Comparison of ENCODE assay signal across 8 mouse cellular contexts in genomic region chr17:84145826-84146287, GRCm38 (mm10). TPM values are rescaled to one million over a fixed set of nuclear protein-coding genes. Genes with fewer than 3 reads are reported as not detected.
A peak's percentile ranks its signal among the peaks of the same experiment; 100 is the strongest.
DNase-seq lines count a peak whose midpoint lies in the region; ATAC-seq and TF ChIP-seq lines count a peak whose summit lies in the region.

No protein-coding gene starts in this region.

- peak; percentile 19 to 60; a peak in 2 of 4 replicates for TF ChIP-seq POLR2A in MEL (IDR thresholded peaks at IDR 0.05; ENCODE audit: control insufficient read depth in 1 of 2, insufficient read depth in 1 of 2, low read depth in 1 of 2, low read length in 2 of 2, poor library complexity in 1 of 2)

- no peaks in the 10 kb centered on the region for H3K9me3 ChIP-seq in MEL (replicated peaks; ENCODE audit: insufficient read depth, low read length)
- H3K9me3 ChIP-seq in heart, embryonic 10.5 days: no peaks in the 10 kb centered on the region
- no peaks in the 10 kb centered on the region for H3K9me3 ChIP-seq in limb, embryonic 11.5 days (ENCODE audit: control insufficient read depth, low read length)
- no peaks in the 10 kb centered on the region for H3K9me3 ChIP-seq in forebrain, embryonic 16.5 days (ENCODE audit: control insufficient read depth, low read length)
- no peaks in the 10 kb centered on the region for H3K9me3 ChIP-seq in forebrain, embryonic 14.5 days (replicated peaks; ENCODE audit: control insufficient read depth, low read length)

- H3K4me3 ChIP-seq in MEL (ENCODE audit: control insufficient read depth in 1 of 2, insufficient read depth in 1 of 2, low read depth in 2 of 2, low read length in 2 of 2): peak overlapping the region; percentile 56 to 57
- 0 out of 2 replicates have a peak overlapping the region, but pooled peaks have one; percentile 8 for H3K4me3 ChIP-seq in heart, embryonic 10.5 days
- H3K4me3 ChIP-seq in limb, embryonic 11.5 days (ENCODE audit: low read depth, low read length): no peak overlapping the region
- H3K4me3 ChIP-seq in forebrain, embryonic 16.5 days (replicated peaks; ENCODE audit: low read length): no peak overlapping the region
- H3K4me3 ChIP-seq in forebrain, embryonic 14.5 days (ENCODE audit: low read depth, low read length): no peak overlapping the region

- no peak for TF ChIP-seq RAD21 in MEL (IDR thresholded peaks at IDR 0.05; ENCODE audit: low read depth, low read length)

- H3K36me3 ChIP-seq in MEL (ENCODE audit: control insufficient read depth in 1 of 2, insufficient read depth in 2 of 2, low read length in 2 of 2): peaks cover 0 to 49% of the 10 kb centered on the region in 2 experiments; a peak in 2 of 4 replicates
- H3K36me3 ChIP-seq in heart, embryonic 10.5 days: no peaks in the 10 kb centered on the region
- H3K36me3 ChIP-seq in limb, embryonic 11.5 days (ENCODE audit: control insufficient read depth, insufficient read depth, low read length): no peaks in the 10 kb centered on the region
- H3K36me3 ChIP-seq in forebrain, embryonic 16.5 days (ENCODE audit: control insufficient read depth, insufficient read depth): no peaks in the 10 kb centered on the region
- no peaks in the 10 kb centered on the region for H3K36me3 ChIP-seq in forebrain, embryonic 14.5 days (ENCODE audit: control insufficient read depth, insufficient read depth, low read length)

- no peak for ATAC-seq in limb, embryonic 11.5 days (ENCODE audit: insufficient number of reproducible peaks, low FRiP score, low TSS enrichment, low read depth)
- no peak for ATAC-seq in forebrain, embryonic 16.5 days
- no peak for ATAC-seq in forebrain, embryonic 14.5 days

- no peak for TF ChIP-seq CTCF in MEL (IDR thresholded peaks at IDR 0.05 in 2 of 3, conservative IDR thresholded peaks at IDR 0.05 in 1 of 3; ENCODE audit: control insufficient read depth in 1 of 3, insufficient read depth in 1 of 3, low read depth in 2 of 3, low read length in 3 of 3, poor library complexity in 1 of 3, severe bottlenecking in 1 of 3)

- WGBS in heart, embryonic 10.5 days: 20% methylated on average over 10 of the region's 10 CpGs
- WGBS in limb, embryonic 11.5 days: 21% methylated on average over 10 of the region's 10 CpGs
- 15% methylated on average over 10 of the region's 10 CpGs for WGBS in forebrain, embryonic 16.5 days
- WGBS in forebrain, embryonic 14.5 days: 18% methylated on average over 10 of the region's 10 CpGs

- no peaks in the 10 kb centered on the region for H3K27me3 ChIP-seq in MEL (ENCODE audit: control insufficient read depth in 1 of 2, insufficient read depth in 2 of 2, low read length in 2 of 2)
- H3K27me3 ChIP-seq in heart, embryonic 10.5 days (ENCODE audit: insufficient read depth, poor library complexity, severe bottlenecking): no peaks in the 10 kb centered on the region
- no peaks in the 10 kb centered on the region for H3K27me3 ChIP-seq in limb, embryonic 11.5 days (ENCODE audit: control insufficient read depth, insufficient read depth, low read length)
- no peaks in the 10 kb centered on the region for H3K27me3 ChIP-seq in forebrain, embryonic 16.5 days (replicated peaks; ENCODE audit: control insufficient read depth, insufficient read depth, low read length)
- no peaks in the 10 kb centered on the region for H3K27me3 ChIP-seq in forebrain, embryonic 14.5 days (replicated peaks; ENCODE audit: control insufficient read depth, insufficient read depth, low read length)

- peak; percentile 89 for DNase-seq in CD4-positive helper T cell, adult 2 months (ENCODE audit: low read depth, low spot score)
- DNase-seq in MEL (ENCODE audit: low read depth, low spot score): peak; percentile 90
- no peak for DNase-seq in heart, embryonic 10.5 days (ENCODE audit: low spot score)
- peak; percentile 43 for DNase-seq in limb, embryonic 11.5 days (ENCODE audit: low spot score)
- peak; percentile 42 to 71 for DNase-seq in monocyte, adult 2 months (ENCODE audit: low read depth in 1 of 2, low spot score in 2 of 2)
- no peak for DNase-seq in cerebellum, adult 9-11 months
- no peak for DNase-seq in forebrain, embryonic 14.5 days (ENCODE audit: low spot score)

- peaks cover 23 to 66% of the 10 kb centered on the region in 2 experiments for H3K4me1 ChIP-seq in MEL (ENCODE audit: control insufficient read depth in 1 of 2, insufficient read depth in 2 of 2, low read length in 2 of 2)
- H3K4me1 ChIP-seq in heart, embryonic 10.5 days: peaks cover 83% of the 10 kb centered on the region
- peaks cover 39% of the 10 kb centered on the region for H3K4me1 ChIP-seq in limb, embryonic 11.5 days (ENCODE audit: control insufficient read depth, insufficient read depth, low read length)
- H3K4me1 ChIP-seq in forebrain, embryonic 16.5 days (replicated peaks; ENCODE audit: control insufficient read depth, insufficient read depth, low read length): peaks cover 11% of the 10 kb centered on the region
- H3K4me1 ChIP-seq in forebrain, embryonic 14.5 days (ENCODE audit: control insufficient read depth, insufficient read depth, low read length): peaks cover 16% of the 10 kb centered on the region

- peak overlapping the region; percentile 99 for H3K27ac ChIP-seq in MEL (ENCODE audit: control insufficient read depth, low read depth, low read length)
- peak overlapping the region; percentile 85 for H3K27ac ChIP-seq in heart, embryonic 10.5 days
- H3K27ac ChIP-seq in limb, embryonic 11.5 days (replicated peaks; ENCODE audit: low read depth, low read length): 0 out of 2 replicates have a peak overlapping the region, but pooled peaks have one; percentile 36
- H3K27ac ChIP-seq in forebrain, embryonic 16.5 days (ENCODE audit: low read length): no peak overlapping the region
- H3K27ac ChIP-seq in forebrain, embryonic 14.5 days (ENCODE audit: low read depth, low read length): no peak overlapping the region

- H3K9ac ChIP-seq in MEL (ENCODE audit: control insufficient read depth, low read depth, low read length, poor library complexity, severe bottlenecking): peak overlapping the region; percentile 77
- H3K9ac ChIP-seq in limb, embryonic 11.5 days (ENCODE audit: low read length): no peak overlapping the region
- H3K9ac ChIP-seq in forebrain, embryonic 16.5 days (replicated peaks; ENCODE audit: low read depth, low read length): no peak overlapping the region
- H3K9ac ChIP-seq in forebrain, embryonic 14.5 days (ENCODE audit: low read length): no peak overlapping the region

- peaks cover 11% of the 10 kb centered on the region for H3K79me2 ChIP-seq in MEL (ENCODE audit: control insufficient read depth, insufficient read depth, low read length, poor library complexity)

- H3K4me2 ChIP-seq in limb, embryonic 11.5 days (ENCODE audit: low read depth, severe bottlenecking): no peak overlapping the region
- no peak overlapping the region for H3K4me2 ChIP-seq in forebrain, embryonic 16.5 days (ENCODE audit: low read length)
- no peak overlapping the region for H3K4me2 ChIP-seq in forebrain, embryonic 14.5 days (ENCODE audit: low read length)

- peak in 1 of 2 experiments; percentile 71 for TF ChIP-seq EP300 in MEL (IDR thresholded peaks at IDR 0.05; ENCODE audit: low read depth in 1 of 2, low read length in 2 of 2)

TF ChIP-seq in MEL, 35 proteins besides CTCF, POLR2A, EP300 and RAD21 (continues in another document):
- no peak for TF ChIP-seq CHD2 (IDR thresholded peaks at IDR 0.05; ENCODE audit: low read length)
- TF ChIP-seq ZMIZ1 (IDR thresholded peaks at IDR 0.05; ENCODE audit: low read depth, low read length): no peak
- peak; percentile 82 for TF ChIP-seq GATA1 (IDR thresholded peaks at IDR 0.05; ENCODE audit: low read depth, low read length)
- peak; percentile 87 for TF ChIP-seq SIN3A (IDR thresholded peaks at IDR 0.05; ENCODE audit: low read length)
- peak; percentile 95 for TF ChIP-seq MAZ (IDR thresholded peaks at IDR 0.05; ENCODE audit: low read depth, low read length)
- TF ChIP-seq TAL1 (IDR thresholded peaks at IDR 0.05; ENCODE audit: low read length): no peak
- no peak for TF ChIP-seq USF2 (IDR thresholded peaks at IDR 0.05; ENCODE audit: borderline replicate concordance in 1 of 2, insufficient read depth in 1 of 2, low read depth in 1 of 2, low read length in 2 of 2)
- TF ChIP-seq MYC (IDR thresholded peaks at IDR 0.05; ENCODE audit: low read depth, low read length): no peak
- no peak for TF ChIP-seq USF1 (IDR thresholded peaks at IDR 0.05; ENCODE audit: low read depth, low read length)
- no peak for TF ChIP-seq BHLHE40 (IDR thresholded peaks at IDR 0.05; ENCODE audit: borderline replicate concordance, low read depth, low read length)
- TF ChIP-seq NRF1 (IDR thresholded peaks at IDR 0.05; ENCODE audit: insufficient read depth, low read depth, low read length, poor library complexity, severe bottlenecking): no peak
- no peak for TF ChIP-seq E2F4 (IDR thresholded peaks at IDR 0.05; ENCODE audit: borderline replicate concordance, low read depth, low read length)
- TF ChIP-seq ELF1 (IDR thresholded peaks at IDR 0.05; ENCODE audit: low read depth, low read length): 0 out of 2 replicates have a peak, but pooled peaks have one; percentile 23
- peak; percentile 55; the same call in 1 of the 2 replicates for TF ChIP-seq HCFC1 (IDR thresholded peaks at IDR 0.05; ENCODE audit: low read depth, low read length)
- no peak for TF ChIP-seq MEF2A (IDR thresholded peaks at IDR 0.05; ENCODE audit: extremely low read depth, insufficient replicate concordance, low read depth, low read length, poor library complexity, severe bottlenecking)
- no peak for TF ChIP-seq MXI1 (IDR thresholded peaks at IDR 0.05; ENCODE audit: low read depth, low read length)
- TF ChIP-seq CHD1 (IDR thresholded peaks at IDR 0.05; ENCODE audit: low read depth, low read length): no peak; the same call in 1 of the 2 replicates
- TF ChIP-seq NELFE (IDR thresholded peaks at IDR 0.05; ENCODE audit: low read depth, low read length): 0 out of 2 replicates have a peak, but pooled peaks have one; percentile 35
- no peak for TF ChIP-seq MAFK (IDR thresholded peaks at IDR 0.05; ENCODE audit: borderline replicate concordance, low read depth, low read length)
- no peak for TF ChIP-seq KAT2A (conservative IDR thresholded peaks at IDR 0.05; ENCODE audit: low read depth, low read length)
- no peak for TF ChIP-seq ZKSCAN1 (IDR thresholded peaks at IDR 0.05; ENCODE audit: low read depth, low read length)
- no peak for TF ChIP-seq ZNF384 (IDR thresholded peaks at IDR 0.05; ENCODE audit: low read depth, low read length)

RNA-seq across cellular contexts. Expression of gene Zfp36l2, which starts 41.9 kb away (rescaled TPM):
- total RNA-seq in MEL (2012; rRNA removed): 93.6 and 98.4 TPM in 2 replicates
- polyA plus RNA-seq in MEL (2012; ENCODE audit: insufficient read depth in 1 of 2, insufficient read length in 2 of 2, low read depth in 1 of 2, low replicate concordance in 2 of 2, missing spikeins in 1 of 2): 100 to 1,000 TPM in 1 of 2 experiments, 10 to 100 TPM in 1; 68.5 to 174 TPM
- 5.2 and 10.4 TPM in 2 replicates for polyA plus RNA-seq in heart, embryonic 10.5 days (2016; fragmentation: Nextera tagmentation; extraction: Ambion mirVana)
- 24.7 and 27.2 TPM in 2 replicates for polyA plus RNA-seq in limb, embryonic 11.5 days (2014; fragmentation: Nextera tagmentation; extraction: Ambion mirVana)
- polyA plus RNA-seq in forebrain, embryonic 16.5 days (2015; fragmentation: Nextera tagmentation; extraction: Ambion mirVana): 3.4 and 4.2 TPM in 2 replicates
- 5.6 and 6.2 TPM in 2 replicates for polyA plus RNA-seq in forebrain, embryonic 14.5 days (2014; fragmentation: Nextera tagmentation; extraction: Ambion mirVana)

Comparison
In these comparisons a context has a peak if more than half of its experiments do, and no peak if none do; other contexts are left out.
1. DNase-seq: peak in CD4-positive helper T cell, adult 2 months (single experiment), MEL (single experiment), limb, embryonic 11.5 days (single experiment) and monocyte, adult 2 months (2 of 2); none in heart, embryonic 10.5 days (single experiment), cerebellum, adult 9-11 months (single experiment) and forebrain, embryonic 14.5 days (single experiment).
2. H3K27ac ChIP-seq: peak in MEL (single experiment), heart, embryonic 10.5 days (single experiment) and limb, embryonic 11.5 days (single experiment); none in forebrain, embryonic 16.5 days (single experiment) and forebrain, embryonic 14.5 days (single experiment).
3. H3K4me3 ChIP-seq: peak in MEL (2 of 2) and heart, embryonic 10.5 days (single experiment); none in limb, embryonic 11.5 days (single experiment), forebrain, embryonic 16.5 days (single experiment) and forebrain, embryonic 14.5 days (single experiment).